Mouse (Mus musculus): ENCODE measurements around the gene Scgb2b27.
"Not testable (repeated sequence)": the region's sequence is repeated elsewhere in the genome, so short reads cannot be mapped to it uniquely, and the experiment has no call there.

Scgb2b27 gene

DNA sequence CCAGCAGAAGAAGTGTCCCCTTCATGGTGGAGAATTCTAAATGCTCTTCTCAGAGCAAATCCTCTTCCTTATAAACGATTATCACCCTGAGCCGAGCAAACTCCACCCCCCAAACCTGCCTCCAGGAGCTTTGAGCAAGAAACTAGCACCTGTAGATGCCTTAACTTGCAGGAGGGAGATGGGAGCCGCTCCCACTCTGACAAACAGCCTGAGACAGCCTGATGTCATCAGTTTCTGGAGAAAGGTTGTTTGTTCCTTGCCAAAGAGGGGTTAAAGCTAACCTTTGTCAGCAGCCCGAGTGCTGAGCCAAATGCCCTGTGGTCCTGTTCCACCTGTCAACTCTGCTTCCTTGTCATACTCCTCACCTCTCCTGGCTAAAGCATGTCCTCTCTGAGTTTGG is at the start of gene Scgb2b27:
Gene Scgb2b27 (minus strand): TSS at position 101 of the 400 bp plus-strand sequence.
- in situ Hi-C loops (cut with MboI, MseI) = no loop called here

DNA sequence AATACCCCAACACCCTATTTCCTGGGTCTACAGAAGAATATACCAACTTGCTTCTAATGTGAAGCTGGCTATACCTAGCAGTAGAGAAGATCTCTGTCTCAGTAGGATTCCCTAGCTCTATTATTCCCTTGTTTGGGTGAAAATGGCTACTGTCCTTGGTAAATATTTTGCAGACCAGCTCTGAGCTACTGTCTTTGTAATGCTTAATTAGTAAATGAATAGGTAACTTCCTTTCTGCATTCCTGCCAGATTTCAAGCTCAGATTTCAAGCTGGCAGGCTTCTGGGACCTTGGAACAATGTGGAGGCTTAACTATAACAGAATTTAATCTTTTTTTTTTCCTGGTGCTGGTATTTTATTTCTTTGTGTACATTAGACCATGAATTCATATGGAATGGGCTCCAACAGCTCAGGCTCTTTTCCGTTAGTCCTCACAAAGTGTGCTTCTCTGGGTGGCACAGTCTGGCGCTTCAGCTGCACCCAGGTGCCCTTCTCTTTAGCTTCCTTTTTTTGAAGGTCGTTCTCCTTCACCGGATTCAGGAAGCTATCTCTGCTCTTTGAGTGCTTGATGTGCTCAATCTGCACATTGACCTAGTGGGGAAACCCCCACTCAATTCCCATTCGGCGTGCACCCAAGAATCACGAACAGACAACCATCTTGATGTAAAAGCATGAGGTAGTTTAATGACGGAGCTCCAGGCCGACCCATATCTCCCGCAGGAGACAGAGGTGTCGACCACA is 22.5 kb upstream of the Scgb2b27 start:
- in situ Hi-C loops (cut with MboI, MseI) = not testable (repeated sequence)

DNA sequence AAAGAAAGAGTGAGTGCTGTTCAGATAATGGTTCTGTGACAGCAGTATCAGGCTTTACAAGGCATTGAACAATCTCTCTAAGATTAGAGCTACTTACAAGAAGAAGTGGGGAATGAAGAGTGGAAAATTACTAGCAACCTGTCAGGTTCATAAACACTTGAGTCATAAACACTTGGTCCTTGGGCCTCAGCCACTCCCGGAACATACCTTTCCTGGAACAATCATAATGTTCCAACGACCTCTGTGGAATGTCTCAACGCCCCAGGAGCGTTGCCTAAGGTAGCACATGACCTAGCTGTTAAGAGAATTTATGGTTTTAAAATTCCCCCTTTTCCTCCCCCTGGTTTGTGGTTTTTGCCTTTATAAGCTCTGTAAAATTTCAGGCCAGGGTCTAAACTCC is 20.8 kb upstream of the Scgb2b27 start:
- in situ Hi-C loops (cut with MboI, MseI) = not testable (repeated sequence)

DNA sequence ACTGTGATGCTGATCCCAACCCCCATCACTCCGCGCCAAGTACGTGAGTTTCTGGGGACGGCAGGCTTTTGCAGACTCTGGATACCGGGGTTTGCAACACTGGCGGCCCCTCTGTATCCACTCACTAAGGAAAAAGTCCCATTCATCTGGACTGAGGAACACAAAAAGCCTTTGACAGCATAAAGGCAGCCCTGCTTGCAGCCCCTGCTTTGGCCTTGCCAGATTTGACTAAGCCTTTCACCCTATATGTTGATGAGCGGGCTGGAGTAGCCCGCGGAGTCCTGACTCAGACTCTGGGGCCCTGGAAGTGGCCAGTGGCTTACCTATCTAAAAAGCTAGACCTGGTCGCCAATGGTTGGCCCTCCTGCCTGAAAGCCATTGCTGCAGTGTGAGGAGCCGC is 16.3 kb upstream of the Scgb2b27 start:
- in situ Hi-C loops (cut with MboI, MseI) = no loop called here

DNA sequence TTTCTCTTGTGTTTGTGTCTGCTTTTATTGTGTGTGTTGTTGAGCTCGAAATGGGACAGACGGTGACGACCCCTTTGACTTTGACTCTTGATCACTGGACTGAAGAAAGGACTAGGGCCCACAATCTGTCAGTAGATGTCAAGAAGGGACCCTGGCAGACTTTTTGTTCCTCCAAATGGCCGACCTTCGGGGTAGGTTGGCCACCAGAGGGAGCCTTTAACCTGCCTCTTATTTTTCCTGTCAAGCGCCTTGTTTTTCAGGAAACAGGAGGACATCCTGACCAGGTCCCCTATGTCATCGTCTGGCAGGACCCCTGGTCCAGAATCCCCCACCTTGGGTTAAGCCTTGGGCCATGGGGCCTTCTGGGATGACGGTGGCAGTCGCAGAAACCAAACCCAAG is 13.5 kb upstream of the Scgb2b27 start:
- in situ Hi-C loops (cut with MboI, MseI) = not testable (repeated sequence)

- in situ Hi-C loops (cut with MboI, MseI) = no loop called here
These were observed 11.9 kb upstream of the Scgb2b27 start for GRCm38 (mm10) chr7:34025641-34026040.

DNA sequence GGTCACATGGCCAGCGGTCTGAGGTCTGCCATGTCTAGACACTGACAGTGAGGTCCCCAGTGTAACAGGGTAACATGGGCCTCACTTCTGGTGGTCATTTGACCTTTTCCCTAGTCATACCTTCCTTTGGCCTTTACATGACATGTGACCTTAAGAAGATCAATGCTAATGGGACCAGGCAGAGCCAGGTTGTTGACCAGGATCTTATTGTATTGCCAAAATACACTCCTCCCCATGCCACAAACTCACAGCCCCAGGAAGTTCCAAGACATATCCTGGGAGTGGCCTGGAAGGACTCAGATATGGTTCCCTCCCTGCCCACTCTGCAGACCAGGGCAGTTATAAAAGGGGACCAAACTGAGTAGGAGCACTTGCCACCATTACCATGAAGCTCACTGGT is 7.4 kb upstream of the Scgb2b27 start, which contains the start of gene Scgb1b27:
Gene Scgb1b27 (plus strand): TSS at position 301 of the 400 bp plus-strand sequence.
- in situ Hi-C loops (cut with MboI, MseI) = not testable (repeated sequence)

GRCm38 (mm10) chr7:33982281-33982680 is 31.5 kb downstream of the Scgb2b27 start:
- in situ Hi-C loops (cut with MboI, MseI) = not testable (repeated sequence)
